Mouse (Mus musculus): Measurements from ENCODE around the gene Rbak. TPM values are rescaled to one million over a fixed set of nuclear protein-coding genes. Genes with fewer than 3 reads are reported as not detected.

Rbak gene
- total RNA-seq, 1 experiment, result 11.5 TPM

GRCm38 (mm10) chr5:143126908-143127307 lies 53.7 kb downstream of the Rbak start:
- Histone ChIP-seq H3K4me3 (ENCODE audit: insufficient read depth in 1 of 2, low read depth in 1 of 2, low read length in 2 of 2, poor library complexity in 1 of 2, severe bottlenecking in 1 of 2) (no peak overlapping the region), H3K9ac (ENCODE audit: insufficient read depth, low read depth, low read length, poor library complexity, severe bottlenecking) (no peak overlapping the region), H3K36me3 (ENCODE audit: control insufficient read depth, insufficient read depth, low read length, poor library complexity, severe bottlenecking) (no peaks in the 10 kb centered on the region), H3K27ac (ENCODE audit: insufficient read depth, low read depth, low read length, poor library complexity, severe bottlenecking) (peak overlapping the region; percentile 44; the same call in 1 of the 2 replicates), H3K4me1 (ENCODE audit: control insufficient read depth in 2 of 2, insufficient read depth in 2 of 2, low read length in 2 of 2, poor library complexity in 1 of 2) (peaks cover 0 to 24% of the 10 kb centered on the region in 2 experiments; a peak in 2 of 4 replicates), H3K9me3 (ENCODE audit: control insufficient read depth, insufficient read depth, low read depth, low read length) (peaks cover 5% of the 10 kb centered on the region; the same call in 1 of the 2 replicates)
- DNase-seq (ENCODE audit: low read depth, low spot score), result no peak
- in situ Hi-C loops (cut with MboI; ENCODE audit: low sequenced_read_pairs in 2 of 2, unreplicated experiment in 2 of 2), result no loop called here
- no peak for TF ChIP-seq CHD2 (IDR thresholded peaks at IDR 0.05; ENCODE audit: low read depth, low read length)
- 0 out of 2 replicates have a peak, but pooled peaks have one; percentile 20 for TF ChIP-seq MAFK (IDR thresholded peaks at IDR 0.05; ENCODE audit: insufficient read depth, low read depth, low read length)

- peak overlapping the region; percentile 48; the same call in 1 of the 2 replicates for H3K27ac ChIP-seq (ENCODE audit: insufficient read depth, low read depth, low read length, poor library complexity, severe bottlenecking)
- no peak overlapping the region for H3K4me3 ChIP-seq (ENCODE audit: insufficient read depth in 1 of 2, low read depth in 1 of 2, low read length in 2 of 2, poor library complexity in 1 of 2, severe bottlenecking in 1 of 2)
These were observed 54.5 kb downstream of the Rbak start for GRCm38 (mm10) chr5:143126089-143126488.

GRCm38 (mm10) chr5:143125601-143126000 lies 55.0 kb downstream of the Rbak start:
- H3K4me3 ChIP-seq (ENCODE audit: insufficient read depth in 1 of 2, low read depth in 1 of 2, low read length in 2 of 2, poor library complexity in 1 of 2, severe bottlenecking in 1 of 2), result no peak overlapping the region
- no peak overlapping the region for H3K9ac ChIP-seq (ENCODE audit: insufficient read depth, low read depth, low read length, poor library complexity, severe bottlenecking)
- peak overlapping the region; percentile 64 for H3K27ac ChIP-seq (ENCODE audit: insufficient read depth, low read depth, low read length, poor library complexity, severe bottlenecking)
- H3K9me3 ChIP-seq (ENCODE audit: control insufficient read depth, insufficient read depth, low read depth, low read length), result peaks cover 5% of the 10 kb centered on the region; the same call in 1 of the 2 replicates
- H3K36me3 ChIP-seq (ENCODE audit: control insufficient read depth, insufficient read depth, low read length, poor library complexity, severe bottlenecking), result no peaks in the 10 kb centered on the region
- in situ Hi-C loops (cut with MboI; ENCODE audit: low sequenced_read_pairs in 2 of 2, unreplicated experiment in 2 of 2), result no loop called here
- no peak for TF ChIP-seq HCFC1 (IDR thresholded peaks at IDR 0.05; ENCODE audit: borderline replicate concordance, insufficient read depth, low read length)
- TF ChIP-seq MAFK (IDR thresholded peaks at IDR 0.05; ENCODE audit: insufficient read depth, low read depth, low read length), result no peak
- no peak for TF ChIP-seq ZC3H11A (IDR thresholded peaks at IDR 0.05; ENCODE audit: borderline replicate concordance, low read depth, low read length)
- TF ChIP-seq CHD2 (IDR thresholded peaks at IDR 0.05; ENCODE audit: low read depth, low read length), result no peak
- TF ChIP-seq ZNF384 (IDR thresholded peaks at IDR 0.05; ENCODE audit: low read depth, low read length), result no peak
- no peak for DNase-seq (ENCODE audit: low read depth, low spot score)
- peaks cover 0 to 29% of the 10 kb centered on the region in 2 experiments; a peak in 3 of 4 replicates for H3K4me1 ChIP-seq (ENCODE audit: control insufficient read depth in 2 of 2, insufficient read depth in 2 of 2, low read length in 2 of 2, poor library complexity in 1 of 2)

More at GRCm38 (mm10) chr5:143126089-143126488, 54.5 kb downstream of the Rbak start:
- Histone ChIP-seq H3K36me3 (ENCODE audit: control insufficient read depth, insufficient read depth, low read length, poor library complexity, severe bottlenecking) (no peaks in the 10 kb centered on the region), H3K9me3 (ENCODE audit: control insufficient read depth, insufficient read depth, low read depth, low read length) (peaks cover 5% of the 10 kb centered on the region; the same call in 1 of the 2 replicates), H3K9ac (ENCODE audit: insufficient read depth, low read depth, low read length, poor library complexity, severe bottlenecking) (no peak overlapping the region), H3K4me1 (ENCODE audit: control insufficient read depth in 2 of 2, insufficient read depth in 2 of 2, low read length in 2 of 2, poor library complexity in 1 of 2) (peaks cover 0 to 28% of the 10 kb centered on the region in 2 experiments; a peak in 3 of 4 replicates)
- peak; percentile 68 for TF ChIP-seq ZNF384 (IDR thresholded peaks at IDR 0.05; ENCODE audit: low read depth, low read length)
- TF ChIP-seq CHD2 (IDR thresholded peaks at IDR 0.05; ENCODE audit: low read depth, low read length), result no peak
- TF ChIP-seq ZC3H11A (IDR thresholded peaks at IDR 0.05; ENCODE audit: borderline replicate concordance, low read depth, low read length), result no peak
- no peak for DNase-seq (ENCODE audit: low read depth, low spot score)
- in situ Hi-C loops (cut with MboI; ENCODE audit: low sequenced_read_pairs in 2 of 2, unreplicated experiment in 2 of 2), result no loop called here

- no peak for DNase-seq (ENCODE audit: low read depth, low spot score)
- peak overlapping the region; percentile 64 for H3K27ac ChIP-seq (ENCODE audit: insufficient read depth, low read depth, low read length, poor library complexity, severe bottlenecking)
- H3K4me3 ChIP-seq (ENCODE audit: insufficient read depth in 1 of 2, low read depth in 1 of 2, low read length in 2 of 2, poor library complexity in 1 of 2, severe bottlenecking in 1 of 2), result no peak overlapping the region
- in situ Hi-C loops (cut with MboI; ENCODE audit: low sequenced_read_pairs in 2 of 2, unreplicated experiment in 2 of 2), result no loop called here
- H3K4me1 ChIP-seq (ENCODE audit: control insufficient read depth in 2 of 2, insufficient read depth in 2 of 2, low read length in 2 of 2, poor library complexity in 1 of 2), result peaks cover 0 to 32% of the 10 kb centered on the region in 2 experiments; a peak in 3 of 4 replicates
- H3K36me3 ChIP-seq (ENCODE audit: control insufficient read depth, insufficient read depth, low read length, poor library complexity, severe bottlenecking), result no peaks in the 10 kb centered on the region
- TF ChIP-seq HCFC1 (IDR thresholded peaks at IDR 0.05; ENCODE audit: borderline replicate concordance, insufficient read depth, low read length) (no peak), ZC3H11A (IDR thresholded peaks at IDR 0.05; ENCODE audit: borderline replicate concordance, low read depth, low read length) (no peak), MAFK (IDR thresholded peaks at IDR 0.05; ENCODE audit: insufficient read depth, low read depth, low read length) (no peak), CHD2 (IDR thresholded peaks at IDR 0.05; ENCODE audit: low read depth, low read length) (no peak), ZNF384 (IDR thresholded peaks at IDR 0.05; ENCODE audit: low read depth, low read length) (no peak)
- H3K9me3 ChIP-seq (ENCODE audit: control insufficient read depth, insufficient read depth, low read depth, low read length), result peaks cover 5% of the 10 kb centered on the region; the same call in 1 of the 2 replicates
- 0 out of 2 replicates have a peak overlapping the region, but pooled peaks have one; percentile 2 for H3K9ac ChIP-seq (ENCODE audit: insufficient read depth, low read depth, low read length, poor library complexity, severe bottlenecking)
These were observed 55.7 kb downstream of the Rbak start for GRCm38 (mm10) chr5:143124805-143125378.

Data from ES-E14 (cell line).